Mouse (Mus musculus): ENCODE results near the gene Ptprd.

DNA sequence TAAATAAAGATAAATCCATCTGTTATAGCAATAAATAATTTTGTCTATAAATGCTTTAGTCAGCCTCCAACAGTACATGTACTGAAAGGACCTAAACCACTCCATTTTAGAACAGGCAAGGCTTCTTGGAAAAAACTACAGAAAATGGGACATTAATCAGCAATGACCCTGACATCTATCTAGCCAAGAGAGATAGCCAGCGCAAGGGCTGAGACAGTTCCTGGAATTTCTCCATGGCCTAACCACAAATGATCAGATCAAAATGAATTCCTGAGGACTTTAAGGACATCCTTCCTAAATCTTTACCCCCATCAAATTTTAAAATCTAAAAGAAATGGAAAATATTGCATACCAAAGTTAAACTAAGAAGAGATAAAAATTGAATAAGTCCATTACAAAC, 1340.8 kb downstream of the Ptprd start:
- TF ChIP-seq CTCF (IDR thresholded peaks at IDR 0.05; ENCODE audit: control insufficient read depth, insufficient read depth, low read length) (no peak), POLR2A (IDR thresholded peaks at IDR 0.05; ENCODE audit: borderline replicate concordance, control insufficient read depth, low read depth, low read length) (no peak)
